Mouse (Mus musculus) heart, adult 2 months (tissue): ENCODE data around the gene Myo15. TPM values are rescaled to one million over a fixed set of nuclear protein-coding genes. Genes with fewer than 3 reads are reported as not detected.
A peak's percentile ranks its signal among the peaks of the same experiment; 100 is the strongest.

Source experiments
- DNase-seq, 2 experiments: peaks; one replicate each; pipeline ENCODE4 v3.0.0; 2021
- H3K27ac ChIP-seq: fragments of 200-600 bp; 2 replicates; pipeline ENCODE4 v1.8.1; 2022
- H3K27me3 ChIP-seq: fragments of 200-500 bp; 2 replicates; pipeline ENCODE4 v1.6.1; 2012; ENCODE audit warnings: mild to moderate bottlenecking, low read length, inconsistent platforms, mixed read lengths; ENCODE audit not compliant: control insufficient read depth, insufficient read depth
- H3K36me3 ChIP-seq: fragments of 200-500 bp; 2 replicates; pipeline ENCODE4 v1.6.1; 2012; ENCODE audit warnings: low read length, inconsistent platforms; ENCODE audit not compliant: control insufficient read depth, insufficient read depth
- H3K4me1 ChIP-seq: fragments of 200-500 bp; 2 replicates; pipeline ENCODE4 v1.6.1; 2011; ENCODE audit warnings: low read length; ENCODE audit not compliant: control insufficient read depth, insufficient read depth
- H3K4me3 ChIP-seq: fragments of 200-600 bp; 2 replicates; pipeline ENCODE4 v1.8.1; 2022
- H3K79me2 ChIP-seq: fragments of 200-500 bp; replicated peaks from 2 replicates; pipeline ENCODE4 v1.6.1; 2012; ENCODE audit warnings: mild to moderate bottlenecking, inconsistent platforms, low read length, moderate library complexity, mixed read lengths; ENCODE audit not compliant: control insufficient read depth, insufficient read depth
- H3K9ac ChIP-seq: fragments of 200-500 bp; 2 replicates; pipeline ENCODE4 v1.6.1; 2012; ENCODE audit warnings: low read depth, mild to moderate bottlenecking, control low read depth, inconsistent platforms, low read length, mixed read lengths
- CTCF ChIP-seq: fragments of 200-600 bp; IDR thresholded peaks from 2 replicates; pipeline ENCODE4 v1.8.1; 2022; ENCODE audit warnings: antibody characterized with exemption, mild to moderate bottlenecking, moderate library complexity
- EP300 ChIP-seq: fragments of 200-500 bp; IDR thresholded peaks from 2 replicates; pipeline ENCODE4 v1.6.1; 2011; ENCODE audit warnings: low read depth, low read length, control low read depth; ENCODE audit not compliant: insufficient read depth
- POLR2A ChIP-seq: fragments of 200-500 bp; IDR thresholded peaks from 2 replicates; pipeline ENCODE4 v1.6.1; 2011; ENCODE audit warnings: mild to moderate bottlenecking, low read depth, low read length, control low read depth; ENCODE audit not compliant: insufficient read depth
- WGBS: fragments of 180-500 bp; shearing (Covaris S2); methylation state at CpG from one replicate; pipeline ENCODE4 v1.1.7; 2018; 5-methylcytosine and 5-hydroxymethylcytosine counted together
- intact Hi-C: fragments of 180-260 bp; cut with DNase I; formaldehyde crosslinking; loops from one replicate; pipeline ENCODE4 v1.15.1; 2025
- polyA plus RNA-seq: library from polyadenylated mRNA; depleted of rRNA; stranded (reverse); fragments of >200 nt; gene quantifications from 2 replicates; pipeline ENCODE4 v1.2.3, GENCODE M21; 2012
- total RNA-seq, 2 experiments: library from RNA; stranded (reverse); gene quantifications; 2 replicates each; pipeline ENCODE4 v1.2.3; 2021

Myo15 gene
- total and polyA plus RNA-seq, 3 experiments: 0.03 to 0.06 (median 0.05) TPM

DNA sequence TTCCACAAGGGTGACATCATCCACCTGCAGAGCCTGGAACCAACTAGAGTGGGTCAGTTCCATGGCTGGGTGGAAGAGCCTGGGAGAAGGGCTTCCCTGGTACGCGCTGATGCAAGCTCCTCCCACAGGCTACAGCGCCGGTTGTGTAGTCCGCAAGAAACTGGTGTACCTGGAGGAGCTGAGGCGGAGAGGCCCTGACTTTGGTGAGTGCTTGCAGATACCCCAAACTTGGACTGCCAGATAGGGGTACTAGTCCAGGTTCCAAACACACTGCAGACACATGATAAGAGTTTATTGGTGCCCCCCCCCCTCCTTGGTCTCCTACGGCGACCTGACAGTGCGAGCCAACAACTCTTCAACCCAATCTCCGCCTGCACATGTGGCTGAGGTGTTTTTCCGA is 39.8 kb downstream of the Myo15 start:
- no peaks in the 10 kb centered on the region for H3K4me1 ChIP-seq
- no peaks in the 10 kb centered on the region for H3K79me2 ChIP-seq
- TF ChIP-seq CTCF (no peak), POLR2A (no peak), EP300 (no peak)
- H3K4me3 ChIP-seq: no peak overlapping the region; the same call in 1 of the 2 replicates
- H3K27ac ChIP-seq: no peak overlapping the region
- WGBS: 7% methylated on average over 11 of the region's 11 CpGs
- H3K36me3 ChIP-seq: no peaks in the 10 kb centered on the region
- DNase-seq: no peak
- intact Hi-C loops: no loop called here
- no peak overlapping the region for H3K9ac ChIP-seq
- H3K27me3 ChIP-seq: 0 out of 2 replicates have a peak, but pooled peaks cover 2% of the 10 kb centered on the region

GRCm38 (mm10) chr11:60509500-60509899 is 40.4 kb downstream of the Myo15 start:
- DNase-seq: no peak
- H3K27ac ChIP-seq: no peak overlapping the region
- intact Hi-C loops: no loop called here
- no peak overlapping the region; the same call in 1 of the 2 replicates for H3K4me3 ChIP-seq
- TF ChIP-seq POLR2A (no peak), CTCF (no peak), EP300 (no peak)
- H3K27me3 ChIP-seq: 0 out of 2 replicates have a peak, but pooled peaks cover 2% of the 10 kb centered on the region
- H3K4me1 ChIP-seq: no peaks in the 10 kb centered on the region
- H3K79me2 ChIP-seq: no peaks in the 10 kb centered on the region
- WGBS: under 1% methylated on average over 25 of the region's 25 CpGs
- H3K9ac ChIP-seq: peak overlapping the region; percentile 21; the same call in 1 of the 2 replicates
- H3K36me3 ChIP-seq: no peaks in the 10 kb centered on the region

GRCm38 (mm10) chr11:60511893-60512292 is 42.8 kb downstream of the Myo15 start:
- Histone ChIP-seq H3K9ac (no peak overlapping the region), H3K4me3 (no peak overlapping the region), H3K4me1 (no peaks in the 10 kb centered on the region), H3K27me3 (0 out of 2 replicates have a peak, but pooled peaks cover 2% of the 10 kb centered on the region), H3K79me2 (no peaks in the 10 kb centered on the region), H3K36me3 (no peaks in the 10 kb centered on the region), H3K27ac (no peak overlapping the region)
- intact Hi-C loops: loop anchor here (10.0 kb wide), 1 partner anchor 427 kb away; no protein-coding TSS in a partner anchor
- no peak for TF ChIP-seq EP300
- no peak for TF ChIP-seq CTCF
- TF ChIP-seq POLR2A: no peak
- 61% methylated on average over 1 of the region's 1 CpGs for WGBS
- DNase-seq: no peak

DNA sequence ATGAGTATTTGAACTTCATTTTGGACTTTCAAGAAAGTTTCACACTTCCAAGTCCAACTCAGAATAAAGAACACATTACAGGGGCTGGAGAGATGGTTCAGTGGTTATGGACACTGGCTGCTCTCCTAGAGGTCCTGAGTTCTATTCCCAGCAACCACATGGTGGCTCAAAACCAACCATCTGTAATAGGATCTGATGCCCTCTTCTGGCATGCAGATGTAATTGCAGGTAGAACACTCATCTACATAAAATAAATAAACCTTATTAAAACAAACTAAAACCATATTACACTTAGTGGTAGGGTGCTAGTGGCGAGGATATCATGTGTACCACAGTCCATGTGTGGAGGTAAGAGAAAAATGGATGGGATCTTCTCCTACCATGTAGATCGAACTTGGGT is 43.4 kb downstream of the Myo15 start:
- TF ChIP-seq POLR2A (no peak), CTCF (peak; percentile 59), EP300 (no peak)
- intact Hi-C loops: loop anchor here (10.0 kb wide), 1 partner anchor 428 kb away; no protein-coding TSS in a partner anchor
- Histone ChIP-seq H3K9ac (no peak overlapping the region), H3K79me2 (no peaks in the 10 kb centered on the region), H3K27me3 (0 out of 2 replicates have a peak, but pooled peaks cover 2% of the 10 kb centered on the region), H3K4me3 (no peak overlapping the region), H3K36me3 (no peaks in the 10 kb centered on the region), H3K4me1 (no peaks in the 10 kb centered on the region), H3K27ac (no peak overlapping the region)
- no peak for DNase-seq
- 92% methylated on average over 2 of the region's 2 CpGs for WGBS

DNA sequence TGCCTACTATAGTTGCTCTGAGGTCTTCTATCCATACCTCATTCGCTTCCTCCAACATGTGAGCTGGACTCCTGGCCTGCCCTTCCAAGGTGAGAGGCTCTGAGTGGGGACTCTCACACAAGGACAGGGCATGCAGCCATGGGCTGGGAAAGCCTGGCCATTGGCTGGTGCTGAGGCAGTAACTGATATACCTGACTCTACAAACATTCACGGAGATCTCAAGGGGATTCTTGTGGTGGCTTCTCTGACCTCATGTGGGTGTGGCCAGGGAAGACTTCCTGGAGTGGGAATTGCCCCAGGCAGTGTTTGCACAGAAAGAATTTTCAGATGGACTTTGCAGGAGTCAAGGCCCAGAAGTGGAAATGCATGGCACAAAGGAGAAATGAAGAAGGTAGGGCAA is 45.8 kb downstream of the Myo15 start:
- intact Hi-C loops: loop anchor here (10.0 kb wide), 1 partner anchor 430 kb away; no protein-coding TSS in a partner anchor
- Histone ChIP-seq H3K36me3 (no peaks in the 10 kb centered on the region), H3K4me1 (no peaks in the 10 kb centered on the region), H3K27me3 (no peaks in the 10 kb centered on the region), H3K27ac (no peak overlapping the region), H3K4me3 (no peak overlapping the region), H3K79me2 (no peaks in the 10 kb centered on the region), H3K9ac (no peak overlapping the region)
- no peak for TF ChIP-seq EP300
- no peak for DNase-seq
- WGBS: 54% methylated on average over 2 of the region's 2 CpGs

DNA sequence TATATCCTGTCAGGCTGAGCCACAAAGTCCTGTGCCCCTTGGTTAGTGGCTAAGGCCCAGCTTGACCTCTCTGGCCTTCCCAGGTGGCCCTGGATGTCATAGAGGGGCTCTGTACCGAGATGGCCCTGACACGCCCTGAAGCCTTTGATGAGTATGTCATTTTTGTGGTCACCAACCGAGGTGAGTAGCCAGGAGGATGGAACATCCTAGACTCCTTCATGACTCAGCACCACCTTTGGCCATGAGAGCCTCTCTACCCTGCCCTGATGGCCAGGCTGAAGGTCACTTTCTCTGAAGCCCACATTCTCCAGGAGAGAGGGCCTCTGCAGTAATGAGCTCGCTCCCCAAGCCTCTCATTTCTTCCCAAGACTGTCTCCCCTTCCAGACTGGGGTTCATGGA is 49.2 kb downstream of the Myo15 start:
- DNase-seq: no peak
- Histone ChIP-seq H3K36me3 (no peaks in the 10 kb centered on the region), H3K4me3 (no peak overlapping the region), H3K79me2 (no peaks in the 10 kb centered on the region), H3K27ac (no peak overlapping the region), H3K27me3 (no peaks in the 10 kb centered on the region), H3K9ac (no peak overlapping the region), H3K4me1 (no peaks in the 10 kb centered on the region)
- TF ChIP-seq POLR2A (no peak), EP300 (no peak), CTCF (no peak)
- WGBS: 70% methylated on average over 4 of the region's 4 CpGs
- intact Hi-C loops: loop anchor here (10.0 kb wide), 1 partner anchor 434 kb away; no protein-coding TSS in a partner anchor
